Comparison of ENCODE assay signal across 25 mouse cellular contexts in genomic region chr19:59860799-59861198, GRCm38 (mm10).
"Had no signal": no experiment of that assay in that cellular context is flagged by ENCODE, and none has a peak within 500 bp of the region (broad histone marks: within the 10 kb centered on the region; RNA-seq: fewer than 3 reads in every experiment).

No protein-coding gene starts in this region.

- H3K4me3 ChIP-seq: gastrocnemius, adult 2 months; heart, embryonic 10.5 days; heart, embryonic 12.5 days; hindbrain, embryonic 10.5 days; hindbrain, embryonic 12.5 days; intestine, embryonic 15.5 days; layer of hippocampus, adult 2 months; left cerebral cortex, adult 2 months; limb, embryonic 10.5 days; limb, embryonic 12.5 days; liver, embryonic 13.5 days; liver, embryonic 15.5 days had no signal

- ATAC-seq: hindbrain, embryonic 16.5 days; inflammation-experienced regulatory T-cells, adult 6 months; intestine, embryonic 15.5 days; intestine, postnatal 0 days; liver, postnatal 0 days had no signal

- H3K4me2 ChIP-seq: heart, embryonic 12.5 days; hindbrain, embryonic 12.5 days; hindbrain, embryonic 14.5 days; intestine, embryonic 15.5 days; limb, embryonic 12.5 days; liver, embryonic 11.5 days; liver, embryonic 13.5 days; liver, embryonic 15.5 days had no signal

- H3K4me1 ChIP-seq: hindbrain, embryonic 12.5 days; intestine, embryonic 15.5 days; limb, embryonic 10.5 days; liver, embryonic 13.5 days; liver, embryonic 15.5 days had no signal

- H3K27ac ChIP-seq: gastrocnemius, adult 2 months; heart, embryonic 10.5 days; hindbrain, embryonic 10.5 days; hindbrain, embryonic 12.5 days; hindbrain, embryonic 14.5 days; intestine, embryonic 15.5 days; layer of hippocampus, adult 2 months; left cerebral cortex, adult 2 months; limb, embryonic 10.5 days; limb, embryonic 12.5 days; liver, embryonic 13.5 days; liver, embryonic 15.5 days had no signal

- H3K9ac ChIP-seq: heart, embryonic 12.5 days; hindbrain, embryonic 12.5 days; hindbrain, embryonic 14.5 days; intestine, embryonic 15.5 days; limb, embryonic 12.5 days; liver, embryonic 13.5 days; liver, embryonic 15.5 days; liver, postnatal 0 days had no signal

- H3K9me3 ChIP-seq: heart, embryonic 10.5 days; heart, embryonic 12.5 days; hindbrain, embryonic 10.5 days; hindbrain, embryonic 12.5 days; intestine, embryonic 15.5 days; limb, embryonic 10.5 days; limb, embryonic 12.5 days; liver, embryonic 13.5 days; liver, embryonic 15.5 days had no signal

- DNase-seq: gastrocnemius, adult 2 months; gastrocnemius, postnatal 10 days; gastrocnemius, postnatal 25 days; heart, adult 18-20 months; heart, postnatal 10 days; heart, postnatal 4 days; kidney, postnatal 10 days; liver; liver, embryonic 13.5 days; liver, postnatal 0 days had no signal

- H3K36me3 ChIP-seq: heart, embryonic 10.5 days; heart, embryonic 12.5 days; hindbrain, embryonic 10.5 days; hindbrain, embryonic 12.5 days; intestine, embryonic 15.5 days; limb, embryonic 10.5 days; limb, embryonic 12.5 days; liver, embryonic 13.5 days; liver, embryonic 15.5 days had no signal

- H3K27me3 ChIP-seq: heart, embryonic 12.5 days; hindbrain, embryonic 12.5 days; intestine, embryonic 15.5 days; limb, embryonic 12.5 days; liver, embryonic 13.5 days had no signal
